Mouse (Mus musculus) embryonic facial prominence, embryonic 14.5 days (tissue): ENCODE results near the gene Sidt2. TPM values are rescaled to one million over a fixed set of nuclear protein-coding genes. Genes with fewer than 3 reads are reported as not detected.

Experiments used
- ATAC-seq: fragments of 200-750 bp; cut with Nextera tagmentation; 2 replicates; pipeline ENCODE4 v1.8.0; 2017; ENCODE audit warnings: low read depth, moderate number of reproducible peaks, moderate TSS enrichment
- DNase-seq: peaks from one replicate; pipeline ENCODE4 v3.0.0-alpha.2; 2015; ENCODE audit warnings: low spot score
- H3K27ac ChIP-seq: fragments of 300-500 bp; sonication (generic); replicated peaks from 2 replicates; pipeline ENCODE4 v1.5.1; 2014; ENCODE audit warnings: low read depth, mild to moderate bottlenecking, low read length, moderate library complexity
- H3K27me3 ChIP-seq: fragments of 300-500 bp; sonication (generic); replicated peaks from 2 replicates; pipeline ENCODE4 v1.6.1; 2014; ENCODE audit warnings: low read length; ENCODE audit not compliant: control insufficient read depth, insufficient read depth
- H3K36me3 ChIP-seq: fragments of 300-500 bp; sonication (generic); 2 replicates; pipeline ENCODE4 v1.6.1; 2014; ENCODE audit warnings: low read length, mixed read lengths; ENCODE audit not compliant: control insufficient read depth, insufficient read depth
- H3K4me1 ChIP-seq: fragments of 300-500 bp; sonication (generic); 2 replicates; pipeline ENCODE4 v1.6.1; 2014; ENCODE audit warnings: antibody characterized with exemption, low read length; ENCODE audit not compliant: control insufficient read depth, insufficient read depth
- H3K4me2 ChIP-seq: fragments of 300-500 bp; sonication (generic); 2 replicates; pipeline ENCODE4 v1.6.1; 2014; ENCODE audit warnings: low read depth, mild to moderate bottlenecking, low read length, moderate library complexity, mixed read lengths
- H3K4me3 ChIP-seq: fragments of 300-500 bp; sonication (generic); 2 replicates; pipeline ENCODE4 v1.5.1; 2014; ENCODE audit warnings: low read depth, mild to moderate bottlenecking, low read length
- H3K9ac ChIP-seq: fragments of 300-500 bp; sonication (generic); 2 replicates; pipeline ENCODE4 v1.6.1; 2014; ENCODE audit warnings: low read depth, mild to moderate bottlenecking, low read length, moderate library complexity, mixed read lengths
- H3K9me3 ChIP-seq: fragments of 300-500 bp; sonication (generic); 2 replicates; pipeline ENCODE4 v1.6.1; 2016; ENCODE audit warnings: low read length; ENCODE audit not compliant: control insufficient read depth
- WGBS: fragments of 180-500 bp; shearing (Covaris S2); extraction: QIAGEN DNeasy Blood & Tissue Kit; methylation state at CpG from one replicate; pipeline ENCODE4 v1.1.7; 2014; 5-methylcytosine and 5-hydroxymethylcytosine counted together
- polyA plus RNA-seq: library from polyadenylated mRNA; unstranded; fragments of >200 nt; fragmentation: Nextera tagmentation; extraction: Ambion mirVana; gene quantifications from 2 replicates; pipeline ENCODE4 v1.2.1, GENCODE M21; 2014

The Sidt2 gene
- polyA plus RNA-seq, 1 experiment from 2014 or later: 47.9 TPM

DNA sequence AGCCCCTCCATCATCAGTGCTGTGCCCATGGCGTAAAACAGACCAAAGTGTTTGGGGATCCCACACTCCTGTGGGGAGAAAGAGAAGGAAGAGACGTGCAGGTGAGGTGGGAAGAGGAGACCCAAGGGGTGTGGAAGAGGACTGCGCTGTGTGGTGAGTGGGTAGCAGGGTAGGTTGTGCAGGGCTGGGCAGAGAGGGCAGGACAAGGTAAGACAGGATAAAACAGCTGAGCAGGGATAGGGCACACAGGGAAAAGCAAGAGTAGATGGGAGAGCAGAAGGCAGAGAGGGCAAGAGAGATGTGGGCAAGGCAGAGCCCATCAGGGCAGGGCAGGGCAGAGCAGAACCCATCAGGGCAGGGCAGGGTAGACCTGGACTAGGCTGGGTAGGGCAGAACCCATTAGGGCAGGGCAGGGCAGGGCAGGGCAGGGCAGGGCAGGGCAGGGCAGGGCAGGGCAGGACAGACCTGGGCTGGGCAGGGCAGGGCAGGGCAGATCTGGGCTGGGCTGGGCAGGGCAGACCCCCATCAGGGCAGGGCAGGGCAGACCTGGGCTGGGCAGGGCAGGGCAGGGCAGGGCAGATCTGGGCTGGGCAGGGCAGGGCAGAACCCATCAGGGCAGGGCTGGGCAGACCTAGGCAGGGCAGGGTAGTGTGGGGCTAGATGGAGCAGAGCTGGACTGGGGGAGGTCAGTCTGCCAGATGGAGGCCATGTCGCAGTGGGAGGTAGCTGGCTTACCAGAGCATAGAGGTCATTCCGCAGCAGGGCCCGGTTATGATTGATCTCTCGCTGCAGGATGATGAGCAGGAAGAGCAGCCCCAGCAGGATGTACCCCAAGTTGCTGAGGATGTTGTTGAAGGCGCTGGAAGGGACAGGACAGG is 11.2 kb downstream of the Sidt2 start:
- Histone ChIP-seq H3K36me3 (peaks cover 90% of the 10 kb centered on the region), H3K4me1 (no peaks in the 10 kb centered on the region), H3K9ac (no peak overlapping the region), H3K4me3 (no peak overlapping the region), H3K4me2 (no peak overlapping the region), H3K27me3 (no peaks in the 10 kb centered on the region), H3K9me3 (no peaks in the 10 kb centered on the region), H3K27ac (no peak overlapping the region)
- peak; percentile 28; the same call in 1 of the 2 replicates for ATAC-seq
- DNase-seq: no peak
- 88% methylated on average over 8 of the region's 8 CpGs for WGBS

DNA sequence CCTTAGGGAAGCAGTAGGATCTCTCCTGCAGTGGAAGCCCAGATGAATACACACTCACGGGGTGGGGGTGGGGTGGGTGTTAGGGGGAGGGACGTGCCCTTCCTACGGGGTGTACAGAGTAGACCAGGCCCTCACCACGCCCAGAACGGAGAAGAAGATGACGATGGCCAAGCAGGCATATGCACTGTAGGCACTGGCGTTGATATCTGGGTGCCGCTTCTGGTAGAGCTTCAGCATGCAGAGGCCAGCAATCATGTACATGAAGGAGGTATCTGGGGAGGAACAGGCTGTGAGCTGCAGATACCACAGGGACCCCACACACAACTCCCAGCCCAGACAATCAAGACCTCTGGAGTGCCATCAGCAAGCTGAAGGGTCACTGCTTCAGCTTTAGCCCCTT is 12.1 kb downstream of the Sidt2 start:
- Histone ChIP-seq H3K4me2 (no peak overlapping the region), H3K4me3 (no peak overlapping the region), H3K27ac (no peak overlapping the region), H3K9ac (no peak overlapping the region), H3K27me3 (no peaks in the 10 kb centered on the region), H3K9me3 (no peaks in the 10 kb centered on the region), H3K4me1 (no peaks in the 10 kb centered on the region), H3K36me3 (peaks cover 88% of the 10 kb centered on the region)
- DNase-seq (no peak), ATAC-seq (no peak)
- WGBS: 91% methylated on average over 8 of the region's 8 CpGs

DNA sequence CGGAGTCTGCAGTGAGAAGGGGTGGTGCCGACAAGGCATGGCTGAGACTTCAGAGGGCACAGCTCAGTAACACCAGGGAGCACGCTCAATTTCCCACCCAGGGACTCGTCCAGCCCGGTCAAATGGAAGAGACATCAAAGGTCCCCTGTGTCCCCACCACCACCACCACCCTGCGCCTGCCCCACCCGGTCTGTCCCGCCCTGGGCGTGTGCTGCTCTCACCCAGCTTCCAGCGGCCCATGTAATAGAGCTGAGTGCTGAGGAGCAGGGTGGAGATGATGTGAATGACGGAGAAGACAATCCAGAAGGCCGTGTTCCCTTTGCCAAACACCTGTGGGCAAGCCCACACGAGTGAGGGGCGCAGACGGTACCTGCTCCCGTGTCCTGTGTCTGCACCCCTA is 12.6 kb downstream of the Sidt2 start:
- ATAC-seq (0 out of 2 replicates have a peak, but pooled peaks have one; percentile 12), DNase-seq (no peak)
- WGBS: 89% methylated on average over 14 of the region's 16 CpGs
- Histone ChIP-seq H3K4me1 (no peaks in the 10 kb centered on the region), H3K9ac (no peak overlapping the region), H3K4me2 (no peak overlapping the region), H3K27me3 (no peaks in the 10 kb centered on the region), H3K9me3 (no peaks in the 10 kb centered on the region), H3K27ac (no peak overlapping the region), H3K36me3 (peaks cover 83% of the 10 kb centered on the region), H3K4me3 (no peak overlapping the region)

DNA sequence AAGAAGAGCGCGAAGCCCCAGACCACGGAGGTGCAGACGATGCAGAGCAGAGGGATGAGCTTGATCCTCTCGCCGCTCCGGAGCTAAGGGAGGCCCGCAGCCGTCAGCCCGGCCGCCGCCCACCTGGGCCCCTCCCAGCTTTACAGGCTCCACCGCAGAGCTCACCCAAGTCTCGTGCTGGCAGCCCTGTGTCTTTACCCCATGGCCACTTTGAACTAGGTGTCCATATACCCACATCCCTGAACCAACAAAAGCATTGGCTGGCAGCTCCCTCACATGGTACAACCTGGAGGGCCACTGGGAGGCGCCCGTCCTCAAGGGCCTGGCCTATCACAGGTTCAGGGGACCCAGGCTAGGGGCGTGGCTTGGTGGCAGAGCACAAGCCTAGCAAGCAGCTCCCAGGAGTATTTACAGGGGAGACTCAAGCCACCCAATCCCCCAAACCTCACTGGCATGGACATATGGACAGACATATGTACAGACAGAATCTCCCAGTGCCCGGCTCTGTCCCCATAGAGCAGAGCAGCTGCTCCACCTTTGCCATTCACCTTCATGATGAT is 13.6 kb downstream of the Sidt2 start:
- 65% methylated on average over 14 of the region's 18 CpGs for WGBS
- H3K4me1 ChIP-seq: no peaks in the 10 kb centered on the region; the same call in 1 of the 2 replicates

DNA sequence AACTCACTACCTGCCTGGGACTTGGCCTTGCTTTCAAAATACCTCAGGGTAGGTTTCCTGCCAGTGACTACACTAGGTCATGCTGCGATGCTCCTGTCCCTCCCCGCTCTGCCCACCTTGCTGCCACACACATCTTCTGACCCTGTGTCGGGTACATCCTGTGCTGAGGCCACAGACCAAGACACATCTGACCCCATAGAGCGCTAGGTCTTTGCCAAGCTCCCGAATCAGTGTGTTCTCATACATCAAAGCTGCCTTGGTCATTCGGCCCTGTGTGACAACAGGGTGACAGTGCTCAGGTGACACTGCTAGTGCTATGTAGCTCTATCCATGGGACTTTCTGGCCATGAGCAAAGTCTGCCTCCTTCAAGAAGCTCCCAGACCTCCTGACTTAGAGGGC is 15.3 kb downstream of the Sidt2 start:
- no peaks in the 10 kb centered on the region for H3K27me3 ChIP-seq
- no peak overlapping the region for H3K9ac ChIP-seq
- no peaks in the 10 kb centered on the region for H3K9me3 ChIP-seq
- DNase-seq (no peak), ATAC-seq (no peak)
- WGBS: 89% methylated on average over 6 of the region's 6 CpGs
- no peak overlapping the region for H3K4me3 ChIP-seq
- H3K4me1 ChIP-seq: no peaks in the 10 kb centered on the region; the same call in 1 of the 2 replicates
- H3K27ac ChIP-seq: no peak overlapping the region
- peaks cover 57% of the 10 kb centered on the region for H3K36me3 ChIP-seq
- H3K4me2 ChIP-seq: no peak overlapping the region

More for the DNA sequence above, 13.6 kb downstream of the Sidt2 start:
- H3K36me3 ChIP-seq: peaks cover 73% of the 10 kb centered on the region
- no peak for ATAC-seq
- no peak overlapping the region for H3K27ac ChIP-seq
- H3K9ac ChIP-seq: no peak overlapping the region
- no peaks in the 10 kb centered on the region for H3K9me3 ChIP-seq
- H3K4me2 ChIP-seq: no peak overlapping the region
- no peaks in the 10 kb centered on the region for H3K27me3 ChIP-seq
- peak; percentile 14 for DNase-seq
- no peak overlapping the region for H3K4me3 ChIP-seq

DNA sequence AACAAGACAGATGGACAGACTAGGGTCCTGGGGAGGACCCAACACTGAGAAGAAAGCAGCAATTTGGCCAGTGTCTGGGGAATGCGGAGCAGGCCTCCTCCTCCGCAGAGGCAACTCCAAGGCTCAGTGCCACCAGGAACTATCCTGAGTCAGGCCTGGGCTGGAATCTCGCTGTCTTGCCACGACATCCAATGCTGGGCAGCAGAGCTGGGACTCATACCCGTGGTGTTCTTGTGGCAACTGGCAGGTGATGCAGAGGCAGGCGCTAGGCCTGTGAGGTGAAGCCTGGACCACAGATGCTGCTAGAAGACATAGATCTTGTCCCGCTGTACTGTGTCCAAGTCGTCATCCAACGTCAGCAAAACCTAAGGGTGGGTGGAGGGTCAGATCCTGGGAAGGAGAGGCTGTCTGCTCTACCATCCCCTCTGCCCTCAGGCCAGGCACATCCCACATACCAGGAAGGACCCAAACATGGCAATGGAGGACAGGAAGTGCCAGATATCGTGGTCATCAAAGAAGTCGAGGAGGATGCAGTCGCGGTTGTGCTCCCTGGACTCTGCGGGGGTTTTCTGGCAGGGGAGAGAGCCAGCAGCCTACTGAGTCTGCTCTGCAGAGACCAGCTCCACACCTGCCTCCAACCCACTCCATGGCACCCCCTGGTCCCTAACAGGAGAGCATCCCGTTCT is 16.0 kb downstream of the Sidt2 start:
- no peak overlapping the region for H3K27ac ChIP-seq
- ATAC-seq: no peak
- H3K4me3 ChIP-seq: no peak overlapping the region
- no peak for DNase-seq
- WGBS: 80% methylated on average over 15 of the region's 15 CpGs
- H3K27me3 ChIP-seq: no peaks in the 10 kb centered on the region
- H3K4me2 ChIP-seq: no peak overlapping the region
- H3K4me1 ChIP-seq: no peaks in the 10 kb centered on the region; the same call in 1 of the 2 replicates
- peaks cover 50% of the 10 kb centered on the region for H3K36me3 ChIP-seq
- H3K9ac ChIP-seq: no peak overlapping the region
- H3K9me3 ChIP-seq: no peaks in the 10 kb centered on the region

DNA sequence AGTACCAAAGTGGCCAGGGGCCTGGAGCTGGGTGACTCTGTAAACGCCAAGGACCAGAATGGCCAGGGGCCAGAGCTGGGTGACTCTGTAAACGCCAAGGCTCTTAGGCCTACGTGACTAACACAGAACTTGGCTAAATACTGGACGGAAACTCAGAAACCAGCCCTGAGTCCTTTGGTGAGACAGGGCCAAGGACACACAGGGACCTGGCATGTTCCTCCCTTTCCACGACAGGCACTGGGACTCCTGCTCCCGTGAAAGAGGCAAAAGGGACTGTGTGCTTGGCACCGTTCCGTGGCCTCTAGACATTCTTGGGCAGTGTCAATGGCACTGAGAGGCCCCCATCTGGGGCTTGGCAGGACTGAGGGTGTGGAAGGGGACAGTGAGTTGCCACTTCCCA is 17.0 kb downstream of the Sidt2 start:
- Histone ChIP-seq H3K27me3 (no peaks in the 10 kb centered on the region), H3K4me3 (no peak overlapping the region), H3K9ac (no peak overlapping the region), H3K4me1 (no peaks in the 10 kb centered on the region; the same call in 1 of the 2 replicates), H3K9me3 (no peaks in the 10 kb centered on the region), H3K4me2 (no peak overlapping the region), H3K36me3 (peaks cover 40% of the 10 kb centered on the region), H3K27ac (no peak overlapping the region)
- ATAC-seq: no peak
- no peak for DNase-seq
- WGBS: 91% methylated on average over 8 of the region's 8 CpGs

DNA sequence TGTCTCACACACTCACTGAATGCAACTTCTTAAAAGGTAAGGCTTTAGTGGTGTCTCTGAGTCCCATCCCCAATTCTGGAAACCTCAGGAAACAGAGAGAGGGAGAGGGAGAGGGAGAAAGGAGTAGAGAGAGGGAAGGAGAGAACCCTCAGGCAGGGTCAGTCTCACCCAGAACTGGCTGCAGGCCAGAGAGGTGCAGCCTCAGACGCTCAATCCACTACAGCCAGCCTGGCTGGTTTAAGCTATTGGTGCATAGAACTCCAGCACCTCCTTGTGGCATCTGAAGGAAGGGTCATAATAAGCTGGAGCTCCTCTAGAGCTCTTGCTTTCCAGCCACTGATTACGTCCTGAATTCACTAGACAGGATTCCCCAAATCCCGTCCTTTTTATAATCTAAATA is 18.2 kb downstream of the Sidt2 start:
- DNase-seq (peak; percentile 87), ATAC-seq (peak; percentile 75)
- no peak overlapping the region for H3K4me2 ChIP-seq
- H3K27me3 ChIP-seq: no peaks in the 10 kb centered on the region
- no peaks in the 10 kb centered on the region for H3K9me3 ChIP-seq
- H3K27ac ChIP-seq: no peak overlapping the region
- H3K36me3 ChIP-seq: peaks cover 28% of the 10 kb centered on the region
- H3K4me3 ChIP-seq: no peak overlapping the region
- no peak overlapping the region for H3K9ac ChIP-seq
- 21% methylated on average over 3 of the region's 3 CpGs for WGBS
- H3K4me1 ChIP-seq: no peaks in the 10 kb centered on the region; the same call in 1 of the 2 replicates
